Mouse (Mus musculus) gastrocnemius, adult 8-10 months (tissue): ENCODE results near the gene Rnf123. TPM values are rescaled to one million over a fixed set of nuclear protein-coding genes. Genes with fewer than 3 reads are reported as not detected.

Experiments
- DNase-seq, 2 experiments: peaks; one replicate each; pipeline ENCODE4 v3.0.0; 2022; ENCODE audit warnings: low spot score in 2 of 2
- total RNA-seq, 4 experiments: library from RNA; stranded (reverse); gene quantifications; 2 replicates each; pipeline ENCODE4 v1.2.4; 2022

Gene Rnf123
- total RNA-seq, 4 experiments from 2014 or later = 137 to 185 (median 161) TPM

GRCm38 (mm10) chr9:108063361-108063760 lies 19.8 kb downstream of the Rnf123 start:
- no peak for DNase-seq

GRCm38 (mm10) chr9:108062142-108062541 lies 21.0 kb downstream of the Rnf123 start:
- no peak for DNase-seq

GRCm38 (mm10) chr9:108058291-108058690 lies 24.9 kb downstream of the Rnf123 start:
- DNase-seq = no peak

GRCm38 (mm10) chr9:108057262-108057562 lies 25.9 kb downstream of the Rnf123 start:
- DNase-seq = peak; percentile 55 to 77

- no peak for DNase-seq
Measured at GRCm38 (mm10) chr9:108056361-108057261, 26.5 kb downstream of the Rnf123 start.

GRCm38 (mm10) chr9:108055661-108056237 lies 27.4 kb downstream of the Rnf123 start:
- no peak for DNase-seq

- DNase-seq = no peak
Measured at GRCm38 (mm10) chr9:108055061-108055460, 28.1 kb downstream of the Rnf123 start.

GRCm38 (mm10) chr9:108054331-108055040 lies 28.7 kb downstream of the Rnf123 start:
- DNase-seq = peak in 1 of 2 experiments; percentile 6

GRCm38 (mm10) chr9:108053665-108054225 lies 29.4 kb downstream of the Rnf123 start:
- DNase-seq = peak in 1 of 2 experiments; percentile 20

GRCm38 (mm10) chr9:108052885-108053664 lies 30.1 kb downstream of the Rnf123 start, which contains the start of gene Amigo3:
Amigo3 (plus strand) TSS chr9:108053159.
- peak; percentile 97 to 98 for DNase-seq

GRCm38 (mm10) chr9:108052411-108052810 lies 30.7 kb downstream of the Rnf123 start:
- DNase-seq = peak in 1 of 2 experiments; percentile 3

GRCm38 (mm10) chr9:108051931-108052220 lies 31.3 kb downstream of the Rnf123 start:
- no peak for DNase-seq

GRCm38 (mm10) chr9:108051184-108051930 lies 31.8 kb downstream of the Rnf123 start:
- DNase-seq = peak in 1 of 2 experiments; percentile 2

GRCm38 (mm10) chr9:108049561-108050251 lies 33.4 kb downstream of the Rnf123 start:
- no peak for DNase-seq

GRCm38 (mm10) chr9:108049016-108049455 lies 34.1 kb downstream of the Rnf123 start, which contains the start of gene Gmppb:
Gmppb (plus strand) TSS chr9:108049242.
- peak; percentile 88 to 95 for DNase-seq

- DNase-seq = peak in 1 of 2 experiments; percentile 10
Measured at GRCm38 (mm10) chr9:108048566-108048955, 34.6 kb downstream of the Rnf123 start.

GRCm38 (mm10) chr9:108047601-108048565 lies 35.3 kb downstream of the Rnf123 start:
- peak in 1 of 2 experiments; percentile 3 for DNase-seq

GRCm38 (mm10) chr9:108046582-108046981 lies 36.6 kb downstream of the Rnf123 start:
- peak in 1 of 2 experiments; percentile 9 for DNase-seq
